Mouse (Mus musculus) E14TG2a.4 (cell line): Measurements from ENCODE around the gene Rnf149.

Experiments used
- CTCF ChIP-seq: conservative IDR thresholded peaks from 2 replicates; pipeline ENCODE4 v1.5.1; 2014; ENCODE audit warnings: low read length
- NANOG ChIP-seq: IDR thresholded peaks from 2 replicates; pipeline ENCODE4 v1.6.1; 2014; ENCODE audit warnings: borderline replicate concordance, low read length, mixed read lengths

DNA sequence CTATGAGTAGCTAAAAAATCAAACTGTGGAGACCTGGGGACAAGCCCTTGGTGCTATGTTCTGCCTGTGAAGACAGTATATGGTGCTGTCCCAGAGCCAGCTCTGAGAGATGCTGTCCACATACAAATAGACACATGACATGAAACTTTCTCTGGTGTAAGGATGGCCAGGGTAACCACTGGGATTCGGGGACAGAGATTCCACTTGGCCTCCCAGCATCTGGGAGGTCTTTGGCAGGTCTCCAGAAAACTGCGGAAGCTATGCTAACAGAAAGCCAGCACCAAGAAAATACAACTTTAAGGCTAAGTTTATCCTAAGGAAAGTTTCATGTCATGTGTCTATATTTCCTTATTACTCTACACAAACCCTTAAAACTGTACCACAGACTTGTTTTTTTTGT is 27.4 kb downstream of the Rnf149 start:
- no peak for TF ChIP-seq CTCF
- TF ChIP-seq NANOG, result no peak
